Mouse (Mus musculus): ENCODE results near the gene Brd3os.

- no peak for TF ChIP-seq CTCF (conservative IDR thresholded peaks at IDR 0.05; ENCODE audit: insufficient read depth, insufficient read length, low read depth, low read length)
- no peak for TF ChIP-seq POLR2A (IDR thresholded peaks at IDR 0.05; ENCODE audit: low read depth, low read length)
Measured at GRCm38 (mm10) chr2:27406928-27407327, 35.2 kb upstream of the Brd3os start.
